Mouse (Mus musculus) layer of hippocampus, postnatal 14 days (tissue): ENCODE results near the gene Itgav. TPM values are rescaled to one million over a fixed set of nuclear protein-coding genes. Genes with fewer than 3 reads are reported as not detected.

ENCODE experiments used
- DNase-seq, 2 experiments: peaks; one replicate each; pipeline ENCODE4 v3.0.0; 2021 to 2022; ENCODE audit warnings: low spot score in 2 of 2, mixed read lengths in 1 of 2
- long read RNA-seq, 2 experiments: library from polyadenylated mRNA; stranded (forward); transcript quantifications; one replicate each; pipeline ENCODE4 v2.0.0; 2021
- total RNA-seq, 2 experiments: library from RNA; stranded (reverse); gene quantifications; 2 replicates each; pipeline ENCODE4 v1.2.3; 2021

Itgav gene
- total RNA-seq, result 10 to 100 TPM; 48.5 to 69.0 TPM
- long read RNA-seq, experiment 1, full-length matches to known transcripts, result 4 of 15 reads
- long read RNA-seq, experiment 1, partial matches to known transcripts, result 2 of 15 reads
- long read RNA-seq, experiment 1, other reads (novel, unspliced or antisense), result 9 of 15 reads
- long read RNA-seq, experiment 2, full-length matches to known transcripts, result 5 of 17 reads
- long read RNA-seq, experiment 2, partial matches to known transcripts, result 5 of 17 reads
- long read RNA-seq, experiment 2, other reads (novel, unspliced or antisense), result 7 of 17 reads

- DNase-seq, result peak; percentile 80 to 91
Measured at GRCm38 (mm10) chr2:83723921-83724826, at the start of gene Itgav. Itgav (plus strand) TSS chr2:83724397.

- no peak for DNase-seq
Measured at GRCm38 (mm10) chr2:83674421-83674820, 49.8 kb upstream of the Itgav start.

GRCm38 (mm10) chr2:83674896-83675295 is 49.3 kb upstream of the Itgav start:
- DNase-seq, result no peak

- DNase-seq, result no peak
Measured at GRCm38 (mm10) chr2:83675681-83676080, 48.5 kb upstream of the Itgav start.

DNA sequence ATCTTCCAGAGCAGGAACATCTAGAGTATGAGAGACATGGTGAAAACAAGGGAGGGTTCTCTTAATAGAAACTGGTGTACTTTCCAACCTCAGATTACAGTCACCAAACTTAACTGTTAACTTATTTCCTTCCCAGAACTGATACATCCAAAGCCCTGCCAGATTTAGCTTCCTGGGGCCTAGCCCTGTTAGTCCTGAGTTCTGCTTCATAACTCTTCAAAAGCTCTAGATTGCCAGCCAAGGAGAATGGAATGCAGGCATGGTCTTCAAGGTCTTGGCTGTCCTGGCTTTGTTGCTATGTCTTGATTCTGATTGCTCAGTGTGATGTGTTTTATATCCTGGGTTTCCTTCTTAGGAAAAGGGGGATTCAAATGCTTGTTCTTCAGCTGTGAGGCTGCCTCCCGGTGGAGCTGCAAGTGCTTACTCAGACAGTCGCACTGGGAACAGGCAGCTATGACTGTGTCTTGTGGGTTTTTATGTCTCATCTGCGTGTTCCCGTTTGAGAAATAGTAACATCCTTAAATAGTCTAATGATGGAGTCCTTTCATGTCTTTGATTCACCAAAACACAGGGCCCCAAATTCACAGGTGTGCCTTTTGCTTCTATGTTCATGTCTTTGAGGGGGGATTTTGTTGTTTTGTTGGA is 47.8 kb upstream of the Itgav start:
- DNase-seq, result no peak

DNA sequence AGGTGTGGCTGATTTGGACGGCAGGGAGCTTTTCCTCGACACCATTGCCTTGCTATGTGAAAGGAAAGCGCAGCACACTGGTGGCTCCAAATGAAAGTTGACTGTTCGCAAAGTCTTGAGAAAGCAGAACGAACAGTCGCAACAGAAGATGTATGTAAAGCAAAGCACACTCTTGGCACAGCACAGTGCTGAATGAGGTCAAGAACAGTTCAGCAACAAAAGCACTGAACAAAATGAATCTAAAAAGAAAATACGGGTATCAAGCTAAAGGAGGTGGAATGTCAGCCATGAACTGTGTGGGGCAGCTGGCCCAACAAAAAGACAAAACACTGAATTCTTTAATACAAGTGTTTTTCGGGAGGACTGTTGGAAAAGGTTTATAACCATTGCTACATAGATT is 42.9 kb upstream of the Itgav start:
- DNase-seq, result no peak

DNA sequence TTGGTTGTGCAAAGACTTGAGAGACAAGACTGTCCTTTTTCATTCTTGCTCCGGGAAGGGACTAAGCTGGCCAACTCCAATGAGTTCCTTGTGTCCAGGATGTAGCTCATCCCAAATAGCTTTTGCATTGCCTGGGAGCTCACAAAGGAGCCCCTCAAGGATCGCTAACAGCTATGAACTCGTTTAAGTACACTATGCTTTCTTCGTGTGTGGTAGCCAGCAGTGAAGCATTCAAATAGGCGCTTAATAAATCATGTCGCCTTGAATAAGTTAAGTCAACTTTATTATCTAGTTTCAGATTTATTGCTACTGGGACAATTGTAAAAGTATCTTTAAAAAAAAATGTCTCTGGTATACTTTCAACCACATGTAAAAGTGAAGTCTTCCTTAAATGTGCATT is 42.4 kb upstream of the Itgav start:
- no peak for DNase-seq

- DNase-seq, result no peak
Measured at GRCm38 (mm10) chr2:83682282-83682681, 41.9 kb upstream of the Itgav start.

DNA sequence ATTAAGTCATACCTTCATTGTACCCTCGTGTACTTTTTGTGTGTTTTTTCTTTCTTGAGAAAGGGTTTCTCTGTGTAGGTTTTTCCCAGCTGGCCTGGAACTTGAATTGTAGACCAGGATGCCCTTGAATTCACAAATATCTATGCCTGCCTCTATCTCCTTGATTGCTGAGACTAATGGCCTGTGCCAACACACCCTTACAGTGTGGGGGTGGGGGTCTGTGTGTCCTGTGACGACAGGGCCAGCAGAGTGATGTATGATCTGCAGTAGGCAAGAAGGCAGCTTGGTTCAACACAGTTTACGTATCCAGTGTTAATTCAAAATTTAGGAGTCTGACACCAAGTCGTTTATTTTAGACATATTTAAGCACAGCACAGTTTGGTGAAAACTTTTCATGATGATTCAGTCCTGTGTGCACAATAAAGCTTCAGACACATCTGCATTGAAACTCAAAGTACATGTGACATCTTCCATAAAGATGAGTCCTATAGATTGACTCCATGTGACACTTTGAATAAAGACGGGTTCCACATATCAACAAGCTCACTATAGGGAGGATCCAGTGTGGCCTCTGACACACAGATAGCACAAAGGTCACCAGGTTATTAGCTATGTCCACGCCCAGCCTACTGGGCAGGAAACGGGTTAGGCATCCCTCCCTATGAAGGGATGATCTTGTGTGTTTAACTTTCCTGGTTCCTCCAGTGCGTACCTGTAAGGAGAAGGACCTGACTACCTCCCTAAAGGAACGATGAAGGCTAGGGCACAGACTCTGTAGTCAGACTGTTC is 40.3 kb upstream of the Itgav start:
- DNase-seq, result no peak

GRCm38 (mm10) chr2:83684691-83685090 is 39.5 kb upstream of the Itgav start:
- DNase-seq, result no peak

GRCm38 (mm10) chr2:83690372-83690771 is 33.8 kb upstream of the Itgav start:
- DNase-seq, result no peak

DNA sequence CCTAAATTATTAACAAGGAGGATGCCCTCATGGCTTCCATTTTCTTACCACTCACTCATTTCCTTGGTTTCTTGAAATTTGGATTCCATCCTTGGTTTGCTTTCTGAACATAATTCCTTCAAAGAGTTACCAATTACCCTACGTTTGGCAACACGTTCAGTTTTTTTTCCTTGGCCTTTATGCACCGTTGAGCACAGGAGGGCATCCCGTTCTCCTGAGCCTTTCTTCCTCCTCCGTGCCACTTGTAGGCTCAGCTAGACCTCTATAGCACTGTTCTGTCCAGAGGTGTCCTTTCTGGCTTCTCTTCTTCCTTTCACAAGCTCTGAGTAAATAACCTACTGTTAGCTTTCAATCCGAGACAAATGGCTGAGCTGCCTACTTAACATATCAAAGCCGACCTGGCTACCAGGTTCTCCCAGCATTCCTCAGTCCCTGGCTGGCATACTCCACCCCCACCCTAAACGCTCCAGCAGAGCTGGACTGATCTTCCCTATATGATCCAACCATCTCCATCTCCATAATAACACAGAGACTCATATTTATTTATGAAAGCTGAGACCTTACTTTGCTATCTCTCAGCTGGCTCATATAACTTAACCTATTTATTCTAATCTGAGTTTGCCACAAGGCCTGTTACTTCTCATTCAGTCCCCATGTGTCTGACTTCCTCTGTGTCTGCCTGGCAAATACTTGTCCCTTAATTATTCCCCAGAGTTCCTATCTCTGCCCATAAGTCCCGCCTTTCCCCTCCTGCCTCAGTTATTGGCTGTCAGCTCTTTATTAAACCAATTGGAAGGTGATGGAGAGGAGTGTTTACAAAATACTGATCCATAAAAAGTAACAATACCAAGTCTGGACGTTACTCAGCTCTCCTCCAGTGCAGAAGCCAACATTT is 31.3 kb upstream of the Itgav start:
- no peak for DNase-seq

DNA sequence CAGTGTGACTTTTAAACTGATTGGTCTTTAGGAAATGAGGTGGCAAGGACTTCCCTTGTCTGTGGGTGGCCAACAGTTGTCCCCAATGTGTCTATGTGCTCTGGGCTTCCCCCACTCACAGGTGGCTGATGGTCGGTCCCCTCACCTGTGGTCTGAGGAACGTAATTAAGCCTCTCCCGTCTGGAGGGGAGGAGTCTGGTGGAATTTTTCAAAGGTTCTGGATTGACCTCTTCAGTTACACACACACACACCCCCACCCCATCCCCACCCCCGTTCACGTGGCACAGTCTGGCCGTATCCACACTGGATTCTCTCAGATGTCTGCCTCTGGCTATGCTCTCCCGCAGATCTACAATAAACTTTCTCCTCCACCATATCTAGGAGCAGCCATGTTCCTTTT is 30.1 kb upstream of the Itgav start:
- DNase-seq, result no peak

DNA sequence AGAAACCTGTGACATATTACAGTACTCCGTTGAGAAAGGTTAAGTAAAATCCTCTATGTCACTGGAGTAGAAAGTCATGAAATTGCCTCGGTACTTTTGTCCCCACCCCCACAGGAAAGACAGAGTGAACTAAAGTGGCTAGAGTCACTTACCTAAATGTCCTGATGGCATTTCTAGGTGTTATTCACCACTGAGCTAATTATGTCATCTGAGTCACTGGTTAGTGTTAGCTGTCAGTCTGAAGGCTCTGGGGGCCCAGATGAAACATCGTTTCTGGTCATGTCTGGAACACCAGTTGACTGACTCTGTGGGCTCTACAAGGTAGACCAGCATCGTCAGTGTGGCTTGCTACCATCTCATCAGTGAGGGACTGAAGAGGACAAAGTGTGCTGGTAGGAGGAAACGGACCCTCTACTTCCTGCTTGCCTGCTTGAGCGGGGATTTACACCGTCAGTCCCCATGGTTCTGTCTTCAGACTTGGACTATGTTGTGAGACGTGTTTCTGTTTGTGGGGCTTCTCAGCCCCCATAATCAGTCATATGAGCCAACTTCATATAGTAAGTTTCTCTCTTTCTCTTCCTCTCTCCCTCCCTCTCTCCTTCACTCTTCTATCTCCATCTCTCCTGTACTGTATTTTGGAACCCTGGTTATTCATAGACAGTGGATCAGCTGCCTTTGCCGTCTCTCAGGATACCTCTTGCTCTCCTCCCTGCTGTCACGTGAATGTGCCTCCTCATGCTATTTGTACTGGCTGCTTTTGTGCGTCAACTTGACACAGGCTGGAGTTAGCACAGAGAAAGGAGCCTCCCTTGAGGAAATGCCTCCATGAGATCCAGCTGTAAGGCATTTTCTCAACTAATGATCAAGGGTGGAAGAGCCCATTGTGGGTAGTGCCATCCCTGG is 28.6 kb upstream of the Itgav start:
- no peak for DNase-seq

GRCm38 (mm10) chr2:83698484-83698883 is 25.7 kb upstream of the Itgav start:
- no peak for DNase-seq

- DNase-seq, result no peak
Measured at GRCm38 (mm10) chr2:83699324-83699723, 24.9 kb upstream of the Itgav start.

- no peak for DNase-seq
Measured at GRCm38 (mm10) chr2:83700667-83701066, 23.5 kb upstream of the Itgav start.

DNA sequence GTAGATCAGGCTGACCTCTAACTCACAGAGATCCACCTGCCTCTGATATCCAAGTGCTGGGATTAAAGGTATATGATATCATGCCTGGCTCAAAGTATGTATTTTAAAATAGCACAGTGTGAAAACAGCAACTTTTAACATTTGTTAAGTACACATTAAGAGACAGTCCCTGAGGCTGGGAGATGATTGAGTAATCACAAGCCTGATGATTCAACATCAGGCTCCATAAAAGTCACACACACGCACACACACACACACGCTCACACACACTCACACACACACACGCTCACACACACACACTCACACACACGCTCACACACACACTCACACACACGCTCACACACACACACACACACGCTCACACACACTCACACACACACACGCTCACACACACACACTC is 21.8 kb upstream of the Itgav start:
- no peak for DNase-seq

DNA sequence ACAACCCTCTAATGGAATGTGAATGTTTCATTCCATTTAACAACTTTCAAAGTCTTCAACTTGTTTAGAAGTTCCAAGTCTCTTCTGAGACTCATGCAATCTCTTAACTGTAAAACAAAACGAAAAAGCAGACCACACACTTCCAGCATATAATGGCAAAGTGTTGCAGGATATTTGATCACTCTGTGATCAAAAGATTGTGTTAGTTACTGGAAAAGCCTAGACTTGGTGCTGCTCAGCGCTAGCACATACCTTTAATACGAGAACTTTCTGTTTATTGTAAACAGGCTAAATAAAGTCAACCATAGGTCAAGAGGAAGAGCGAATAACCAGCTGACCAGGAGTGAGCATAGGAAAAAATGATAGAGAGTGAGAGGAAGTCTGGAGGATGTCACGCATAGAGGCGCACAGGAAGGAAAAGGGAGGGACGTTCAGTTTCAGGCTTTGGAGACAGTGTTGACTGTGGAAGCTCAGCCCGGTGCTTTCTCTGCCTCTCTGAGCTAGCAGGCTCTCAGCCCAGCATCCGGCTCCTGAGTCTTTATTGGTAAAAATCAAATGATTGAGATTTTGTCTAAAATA is 18.5 kb upstream of the Itgav start:
- no peak for DNase-seq
